Mouse (Mus musculus) midbrain, embryonic 10.5 days (tissue): ENCODE data around the gene Prdm10. TPM values are rescaled to one million over a fixed set of nuclear protein-coding genes. Genes with fewer than 3 reads are reported as not detected.

ENCODE experiments used
- DNase-seq: peaks from one replicate; pipeline ENCODE4 v3.0.0-alpha.2; 2017; ENCODE audit warnings: low spot score
- H3K27ac ChIP-seq: fragments of 300-500 bp; sonication (generic); replicated peaks from 2 replicates; pipeline ENCODE4 v1.5.1; 2016; ENCODE audit warnings: mild to moderate bottlenecking
- H3K27me3 ChIP-seq: fragments of 300-500 bp; sonication (generic); 2 replicates; pipeline ENCODE4 v1.6.1; 2016; ENCODE audit warnings: low read depth, mild to moderate bottlenecking; ENCODE audit not compliant: poor library complexity, severe bottlenecking
- H3K36me3 ChIP-seq: fragments of 300-500 bp; sonication (generic); 2 replicates; pipeline ENCODE4 v1.6.1; 2016; ENCODE audit warnings: mild to moderate bottlenecking, moderate library complexity
- H3K4me1 ChIP-seq: fragments of 300-500 bp; sonication (generic); 2 replicates; pipeline ENCODE4 v1.6.1; 2016
- H3K4me3 ChIP-seq: fragments of 300-500 bp; sonication (generic); 2 replicates; pipeline ENCODE4 v1.5.1; 2016; ENCODE audit warnings: mild to moderate bottlenecking, moderate library complexity
- H3K9me3 ChIP-seq: fragments of 300-500 bp; sonication (generic); replicated peaks from 2 replicates; pipeline ENCODE4 v1.6.1; 2016; ENCODE audit warnings: mild to moderate bottlenecking
- WGBS: fragments of 180-500 bp; shearing (Covaris S2); methylation state at CpG from one replicate; pipeline ENCODE4 v1.1.7; 2016; 5-methylcytosine and 5-hydroxymethylcytosine counted together
- polyA plus RNA-seq: library from polyadenylated mRNA; unstranded; fragments of >200 nt; fragmentation: Nextera tagmentation; extraction: Ambion mirVana; gene quantifications from 2 replicates; pipeline ENCODE4 v1.2.1, GENCODE M21; 2016

Gene Prdm10
- polyA plus RNA-seq, result 7.3 and 8.7 TPM in 2 replicates

DNA sequence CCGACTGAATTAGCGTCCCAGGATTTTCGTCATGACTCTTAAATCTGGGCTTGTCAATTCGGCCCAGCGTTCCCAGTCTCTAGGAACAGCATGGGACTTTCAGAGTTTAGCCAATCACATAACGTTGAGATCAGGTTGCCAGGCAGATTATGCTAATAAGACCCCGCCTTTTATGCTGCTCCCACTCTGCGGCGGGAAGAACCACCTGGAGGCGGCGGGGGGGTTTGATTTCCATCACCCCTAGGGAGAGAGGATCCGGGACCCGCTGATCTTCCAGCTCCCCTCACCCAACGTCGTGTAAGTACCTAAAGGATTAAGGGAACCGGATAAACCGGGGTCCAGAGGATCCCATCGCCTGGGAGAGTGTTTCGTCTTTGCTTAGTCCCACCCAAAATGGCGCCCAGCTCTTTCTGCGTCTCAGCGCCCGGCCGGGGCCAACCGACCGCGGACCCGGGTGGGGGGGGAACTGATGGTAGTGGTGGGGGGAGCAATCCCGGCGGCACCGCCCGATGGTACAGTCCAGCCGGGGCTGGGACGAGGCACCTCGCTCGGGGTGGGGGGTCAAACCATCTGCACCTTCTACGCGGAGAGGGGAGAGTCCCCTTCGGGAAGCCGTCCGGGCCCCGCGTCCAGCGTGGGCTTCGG, at the start of gene Prdm10:
Gene Prdm10 (plus strand): TSS at position 173 of the 645 bp plus-strand sequence.
- 1% methylated on average over 43 of the region's 45 CpGs for WGBS
- no peaks in the 10 kb centered on the region for H3K27me3 ChIP-seq
- H3K4me1 ChIP-seq, result peaks cover 29% of the 10 kb centered on the region
- H3K27ac ChIP-seq, result peak within 1 kb of the TSS; percentile 100
- peak within 1 kb of the TSS; percentile 90 for H3K4me3 ChIP-seq
- no peaks in the 10 kb centered on the region for H3K9me3 ChIP-seq
- peak; percentile 96 for DNase-seq
- H3K36me3 ChIP-seq, result peaks cover 9% of the 10 kb centered on the region; the same call in 1 of the 2 replicates

DNA sequence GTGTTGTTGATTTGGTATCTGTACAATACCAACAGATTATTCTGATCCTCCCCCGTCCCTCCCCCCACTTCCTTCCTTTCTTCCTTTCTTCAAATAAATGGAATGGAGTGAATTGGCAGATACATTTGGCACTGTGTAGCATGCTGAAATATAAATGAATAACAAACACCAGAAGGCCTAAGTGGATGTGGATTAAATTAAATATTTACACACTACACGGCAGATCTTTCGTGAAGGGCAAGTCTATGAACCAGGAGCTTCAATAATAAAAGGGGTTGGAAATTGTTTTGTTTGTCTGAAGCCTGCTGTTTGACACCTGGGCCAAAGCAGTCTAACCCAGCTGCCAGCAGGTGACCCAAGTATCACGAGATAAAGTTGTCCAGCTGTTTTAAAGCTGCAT, 45.3 kb upstream of the Prdm10 start:
- no peak overlapping the region for H3K4me3 ChIP-seq
- no peak overlapping the region for H3K27ac ChIP-seq
- H3K27me3 ChIP-seq, result no peaks in the 10 kb centered on the region
- H3K36me3 ChIP-seq, result no peaks in the 10 kb centered on the region
- 77% methylated on average over 4 of the region's 4 CpGs for WGBS
- H3K4me1 ChIP-seq, result no peaks in the 10 kb centered on the region; the same call in none of the 2 replicates
- no peaks in the 10 kb centered on the region for H3K9me3 ChIP-seq
- DNase-seq, result no peak

- Histone ChIP-seq H3K27me3 (no peaks in the 10 kb centered on the region), H3K36me3 (no peaks in the 10 kb centered on the region), H3K9me3 (no peaks in the 10 kb centered on the region), H3K4me1 (no peaks in the 10 kb centered on the region; the same call in none of the 2 replicates), H3K27ac (no peak overlapping the region), H3K4me3 (no peak overlapping the region)
- whole genome bisulfite sequencing, result 87% methylated on average over 9 of the region's 9 CpGs
- no peak for DNase-seq
Observed at GRCm38 (mm10) chr9:31235489-31235888, 44.8 kb upstream of the Prdm10 start.

GRCm38 (mm10) chr9:31236079-31236478, 44.3 kb upstream of the Prdm10 start:
- H3K27me3 ChIP-seq, result no peaks in the 10 kb centered on the region
- no peak overlapping the region for H3K4me3 ChIP-seq
- H3K9me3 ChIP-seq, result no peaks in the 10 kb centered on the region
- 82% methylated on average over 5 of the region's 5 CpGs for WGBS
- DNase-seq, result no peak
- no peak overlapping the region for H3K27ac ChIP-seq
- no peaks in the 10 kb centered on the region; the same call in none of the 2 replicates for H3K4me1 ChIP-seq
- H3K36me3 ChIP-seq, result no peaks in the 10 kb centered on the region

DNA sequence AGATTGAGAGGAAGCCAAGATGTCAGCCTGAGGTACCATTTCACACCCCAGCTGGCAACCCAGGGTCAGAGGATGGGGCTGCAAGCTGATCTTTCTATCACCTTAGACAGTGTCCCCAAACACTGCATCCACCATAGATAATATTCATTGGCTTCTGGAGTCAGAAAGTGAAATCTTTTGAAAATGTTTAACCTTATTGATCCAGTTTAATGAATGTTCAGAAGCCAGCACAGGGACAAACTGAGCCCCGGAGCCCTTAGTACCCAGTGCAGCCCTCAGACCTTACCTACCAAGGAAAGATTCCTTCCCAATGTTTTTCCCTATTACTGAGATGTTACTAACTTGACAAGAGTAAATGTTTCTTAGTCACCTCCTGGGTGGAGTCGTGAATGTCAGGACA, 41.8 kb upstream of the Prdm10 start:
- H3K36me3 ChIP-seq, result no peaks in the 10 kb centered on the region
- H3K9me3 ChIP-seq, result no peaks in the 10 kb centered on the region
- no peak overlapping the region for H3K27ac ChIP-seq
- no peak for DNase-seq
- H3K4me3 ChIP-seq, result no peak overlapping the region
- H3K27me3 ChIP-seq, result no peaks in the 10 kb centered on the region
- WGBS, result 82% methylated on average over 2 of the region's 2 CpGs
- H3K4me1 ChIP-seq, result no peaks in the 10 kb centered on the region

DNA sequence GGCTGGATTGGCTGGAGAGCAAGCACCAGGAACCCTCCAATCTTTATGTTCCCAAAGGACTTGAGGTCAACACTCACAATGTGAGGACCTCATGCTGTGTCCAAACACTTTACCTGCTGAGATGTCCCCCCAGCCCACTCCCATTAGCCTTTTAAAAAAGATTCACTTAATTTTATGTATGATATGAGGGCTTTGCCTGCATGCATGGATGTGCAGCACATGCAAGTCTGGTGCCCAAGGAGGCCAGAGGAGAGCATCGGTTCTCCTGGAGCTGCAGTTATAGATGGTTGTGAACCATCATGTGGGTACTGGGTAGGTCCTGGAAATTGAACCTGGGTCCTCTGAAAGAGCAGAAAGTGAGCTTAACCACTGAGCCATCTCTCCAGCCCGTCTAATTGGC, 40.8 kb upstream of the Prdm10 start:
- Histone ChIP-seq H3K27ac (no peak overlapping the region), H3K4me1 (no peaks in the 10 kb centered on the region), H3K9me3 (no peaks in the 10 kb centered on the region), H3K27me3 (no peaks in the 10 kb centered on the region), H3K4me3 (no peak overlapping the region), H3K36me3 (no peaks in the 10 kb centered on the region)
- DNase-seq, result no peak
- 93% methylated on average over 2 of the region's 2 CpGs for WGBS

DNA sequence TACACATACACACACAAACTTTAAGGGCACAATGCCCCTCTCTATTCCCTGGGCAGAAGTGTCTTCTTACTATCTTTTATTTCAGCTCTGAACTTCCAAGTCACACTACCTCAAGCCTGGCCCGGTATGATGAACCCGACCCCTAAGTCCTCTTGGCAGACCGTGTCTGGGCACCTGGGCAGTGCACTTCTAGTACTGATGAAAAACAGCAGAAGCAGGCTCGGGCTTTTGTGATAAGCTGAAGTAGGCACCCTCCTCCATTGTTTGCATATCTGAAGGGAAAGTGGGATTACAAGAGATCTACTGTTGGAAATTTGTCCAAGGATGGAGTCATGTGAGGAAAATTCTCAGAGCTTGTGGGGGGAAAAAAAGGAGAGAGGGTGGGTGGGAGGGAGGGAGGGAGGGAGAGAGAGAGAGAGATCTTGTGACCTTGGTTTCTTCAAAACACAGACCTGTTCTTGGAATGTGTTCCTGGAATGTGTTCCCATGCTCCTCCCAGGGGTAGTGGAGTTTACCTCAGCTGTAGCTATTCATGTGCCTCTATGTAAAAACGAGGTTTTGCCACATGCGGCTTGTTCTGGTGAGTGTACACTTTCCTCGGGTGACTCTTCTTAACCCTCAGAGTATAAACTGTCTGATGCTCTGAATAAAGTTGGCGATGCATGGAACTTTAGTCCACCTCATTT, 39.7 kb upstream of the Prdm10 start:
- no peak for DNase-seq
- no peak overlapping the region for H3K27ac ChIP-seq
- no peaks in the 10 kb centered on the region for H3K9me3 ChIP-seq
- H3K4me1 ChIP-seq, result no peaks in the 10 kb centered on the region
- H3K4me3 ChIP-seq, result no peak overlapping the region
- H3K27me3 ChIP-seq, result no peaks in the 10 kb centered on the region
- H3K36me3 ChIP-seq, result no peaks in the 10 kb centered on the region
- WGBS, result 91% methylated on average over 8 of the region's 8 CpGs

DNA sequence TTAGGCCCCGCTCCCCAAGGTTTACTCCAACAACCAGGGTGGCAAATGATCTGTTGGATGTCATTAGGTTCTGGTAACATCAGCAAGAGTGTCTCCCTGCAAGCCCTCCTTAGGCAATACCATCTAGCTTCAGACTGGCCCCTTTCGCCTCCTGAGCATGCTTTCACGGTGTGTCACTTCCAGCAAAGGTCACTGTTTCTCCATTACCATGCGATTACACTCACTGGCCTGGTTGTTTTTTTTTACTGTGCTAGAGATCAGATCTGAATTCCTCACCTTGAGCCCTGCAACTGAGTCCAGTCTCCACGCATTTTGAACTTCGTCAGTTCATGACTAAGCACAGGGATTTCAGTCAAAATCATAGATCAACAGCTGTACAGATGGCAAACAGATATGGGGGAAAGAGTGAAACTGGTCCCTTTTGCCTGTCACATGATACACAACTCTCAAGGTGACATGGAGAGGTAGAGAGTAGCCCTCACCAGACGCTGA, 39.1 kb upstream of the Prdm10 start:
- Histone ChIP-seq H3K27me3 (no peaks in the 10 kb centered on the region), H3K36me3 (no peaks in the 10 kb centered on the region), H3K4me3 (no peak overlapping the region), H3K27ac (no peak overlapping the region), H3K4me1 (peaks cover under 1% of the 10 kb centered on the region; the same call in 1 of the 2 replicates), H3K9me3 (no peaks in the 10 kb centered on the region)
- DNase-seq, result no peak
- 88% methylated on average over 7 of the region's 7 CpGs for WGBS

GRCm38 (mm10) chr9:31243306-31243938, 36.9 kb upstream of the Prdm10 start:
- H3K4me3 ChIP-seq, result no peak overlapping the region
- no peaks in the 10 kb centered on the region for H3K36me3 ChIP-seq
- H3K27ac ChIP-seq, result no peak overlapping the region
- no peaks in the 10 kb centered on the region for H3K27me3 ChIP-seq
- H3K9me3 ChIP-seq, result no peaks in the 10 kb centered on the region
- H3K4me1 ChIP-seq, result peaks cover 4% of the 10 kb centered on the region; the same call in 1 of the 2 replicates
- 79% methylated on average over 18 of the region's 18 CpGs for WGBS
- no peak for DNase-seq

DNA sequence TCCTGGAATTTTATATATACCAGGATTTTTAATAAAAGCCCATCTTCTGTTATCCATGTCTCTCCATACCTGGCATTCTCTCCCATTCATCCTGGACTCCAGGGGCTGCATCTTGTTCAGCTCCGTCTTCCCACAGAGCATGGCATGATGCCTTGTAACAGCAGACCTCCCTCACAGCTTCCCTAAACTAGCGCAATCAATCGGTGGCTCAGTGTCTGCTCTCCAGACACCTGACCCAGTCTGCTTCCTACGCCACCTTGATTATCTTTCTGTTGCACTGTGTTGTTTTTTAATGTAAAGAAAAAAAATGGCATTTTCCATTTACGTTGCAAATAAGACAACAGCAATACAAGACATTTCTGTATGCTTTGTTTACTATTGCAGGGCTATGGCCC, 36.4 kb upstream of the Prdm10 start:
- H3K36me3 ChIP-seq, result no peaks in the 10 kb centered on the region
- no peak for DNase-seq
- peaks cover 4% of the 10 kb centered on the region; the same call in 1 of the 2 replicates for H3K4me1 ChIP-seq
- no peak overlapping the region for H3K27ac ChIP-seq
- H3K9me3 ChIP-seq, result no peaks in the 10 kb centered on the region
- no peaks in the 10 kb centered on the region for H3K27me3 ChIP-seq
- no peak overlapping the region for H3K4me3 ChIP-seq
- WGBS, result 85% methylated on average over 5 of the region's 5 CpGs

DNA sequence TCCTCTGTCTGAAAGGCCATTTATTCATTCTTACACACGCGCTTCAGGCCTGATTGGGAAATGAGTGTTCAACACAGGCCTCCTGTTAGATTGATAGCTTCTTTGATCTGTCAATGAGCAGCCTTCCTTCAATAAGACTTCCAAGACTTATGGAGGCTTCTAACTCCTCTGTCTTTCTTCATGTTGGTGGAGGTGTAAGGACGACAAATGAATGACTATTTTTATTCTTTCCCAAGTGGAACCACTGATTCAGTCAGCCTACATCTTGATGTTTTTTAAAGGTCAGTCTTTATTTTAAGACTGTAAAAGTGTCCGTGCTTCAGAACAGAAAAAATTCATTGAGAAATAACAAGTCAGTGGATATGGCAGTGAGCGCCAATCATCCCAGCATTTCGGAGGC, 35.3 kb upstream of the Prdm10 start:
- peaks cover 4% of the 10 kb centered on the region; the same call in 1 of the 2 replicates for H3K4me1 ChIP-seq
- no peaks in the 10 kb centered on the region for H3K27me3 ChIP-seq
- no peak overlapping the region for H3K4me3 ChIP-seq
- no peak for DNase-seq
- H3K27ac ChIP-seq, result no peak overlapping the region
- no peaks in the 10 kb centered on the region for H3K36me3 ChIP-seq
- 97% methylated on average over 6 of the region's 6 CpGs for WGBS
- H3K9me3 ChIP-seq, result no peaks in the 10 kb centered on the region

DNA sequence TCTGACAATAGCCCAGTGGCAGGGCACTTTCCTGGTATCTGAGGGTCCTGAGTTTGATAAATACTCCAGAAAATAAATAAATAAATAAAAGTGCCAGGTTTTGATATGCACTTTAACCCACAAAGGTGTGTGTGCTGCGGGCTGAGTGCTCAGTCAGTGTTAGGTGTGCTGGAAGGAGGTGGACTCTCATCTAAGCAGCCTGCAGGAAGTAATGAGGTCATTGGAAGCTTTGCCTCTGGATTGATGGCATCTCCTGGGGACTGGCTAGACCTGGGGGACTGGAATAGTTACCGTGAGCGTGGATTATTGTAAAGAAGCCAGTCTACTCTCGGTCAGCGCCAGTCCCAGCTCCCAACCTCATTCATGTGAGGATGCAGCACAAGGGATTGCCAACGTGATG, 33.9 kb upstream of the Prdm10 start:
- no peaks in the 10 kb centered on the region for H3K27me3 ChIP-seq
- 77% methylated on average over 6 of the region's 6 CpGs for WGBS
- no peak for DNase-seq

More for the DNA sequence above, 33.9 kb upstream of the Prdm10 start:
- H3K4me3 ChIP-seq, result no peak overlapping the region
- H3K27ac ChIP-seq, result no peak overlapping the region
- no peaks in the 10 kb centered on the region for H3K9me3 ChIP-seq
- H3K36me3 ChIP-seq, result no peaks in the 10 kb centered on the region
- peaks cover 4% of the 10 kb centered on the region; the same call in 1 of the 2 replicates for H3K4me1 ChIP-seq
